27 mouse cellular contexts compared by ENCODE assay signal in genomic region chr17:56929530-56929929, GRCm38 (mm10). TPM values are rescaled to one million over a fixed set of nuclear protein-coding genes. Genes with fewer than 3 reads are reported as not detected.
A peak's percentile ranks its signal among the peaks of the same experiment; 100 is the strongest.
DNase-seq lines count a peak whose midpoint lies in the region; ATAC-seq and TF ChIP-seq lines count a peak whose summit lies in the region.
"Had no signal": no experiment of that assay in that cellular context is flagged by ENCODE, and none has a peak within 500 bp of the region (broad histone marks: within the 10 kb centered on the region; RNA-seq: fewer than 3 reads in every experiment).

No protein-coding gene starts in this region.

- H3K36me3 ChIP-seq in heart, embryonic 12.5 days: peaks cover 19% of the 10 kb centered on the region
- peaks cover 9% of the 10 kb centered on the region; the same call in 1 of the 2 replicates for H3K36me3 ChIP-seq in liver, embryonic 11.5 days (ENCODE audit: control insufficient read depth, insufficient read depth, low read length)
- H3K36me3 ChIP-seq in megakaryocyte, embryonic 14.5 days (replicated peaks; ENCODE audit: low read length): peaks cover 28% of the 10 kb centered on the region

- H3K9me3 ChIP-seq in heart, embryonic 12.5 days (replicated peaks): no peaks in the 10 kb centered on the region
- H3K9me3 ChIP-seq in liver, embryonic 11.5 days (ENCODE audit: control insufficient read depth, low read length): no peaks in the 10 kb centered on the region
- no peaks in the 10 kb centered on the region for H3K9me3 ChIP-seq in megakaryocyte, embryonic 14.5 days
- H3K9me3 ChIP-seq: embryonic facial prominence, embryonic 10.5 days; hindbrain, embryonic 10.5 days; limb, embryonic 12.5 days; midbrain, embryonic 10.5 days had no signal

- intact Hi-C loops in heart, postnatal 10 days (cut with DNase I): no loop called here

- WGBS in heart, embryonic 12.5 days: 58% methylated on average over 1 of the region's 1 CpGs
- WGBS in liver, embryonic 11.5 days: 53% methylated on average over 1 of the region's 1 CpGs

- TF ChIP-seq CTCF in bone marrow macrophage, adult 2 months (IDR thresholded peaks at IDR 0.05; ENCODE audit: low read depth, low read length): no peak

- H3K27me3 ChIP-seq in heart, embryonic 12.5 days (replicated peaks): no peaks in the 10 kb centered on the region
- no peaks in the 10 kb centered on the region for H3K27me3 ChIP-seq in liver, embryonic 11.5 days (replicated peaks; ENCODE audit: control insufficient read depth, insufficient read depth, low read length)
- H3K27me3 ChIP-seq in megakaryocyte, embryonic 14.5 days (replicated peaks): no peaks in the 10 kb centered on the region
- H3K27me3 ChIP-seq: limb, embryonic 12.5 days had no signal

- no peak overlapping the region for H3K4me2 ChIP-seq in heart, embryonic 12.5 days
- H3K4me2 ChIP-seq in liver, embryonic 11.5 days: no peak overlapping the region
- H3K4me2 ChIP-seq: limb, embryonic 12.5 days had no signal

- no peak for TF ChIP-seq POLR2A in bone marrow macrophage, adult 2 months (IDR thresholded peaks at IDR 0.05; ENCODE audit: borderline replicate concordance, low read depth, low read length)

- no peak for DNase-seq in heart, postnatal 10 days
- DNase-seq in liver, embryonic 11.5 days (ENCODE audit: low spot score): no peak
- no peak for DNase-seq in liver
- DNase-seq in lung, postnatal 25 days (ENCODE audit: low spot score): no peak
- DNase-seq: cerebellum, adult 11-12 months; kidney, adult 11 months; lung, postnatal 10 days; thymus, postnatal 25 days had no signal

- ATAC-seq in heart, embryonic 12.5 days (ENCODE audit: insufficient number of reproducible peaks, low FRiP score): no peak
- ATAC-seq in liver, embryonic 11.5 days (replicated peaks; ENCODE audit: low FRiP score): 0 out of 2 replicates have a peak, but pooled peaks have one; percentile 2
- ATAC-seq: activated CD4-positive, CD25-positive, alpha-beta regulatory T cell, adult 4 months had no signal

- H3K4me3 ChIP-seq in heart, embryonic 12.5 days: no peak overlapping the region
- H3K4me3 ChIP-seq in liver, embryonic 11.5 days (ENCODE audit: low read depth, low read length): no peak overlapping the region
- no peak overlapping the region for H3K4me3 ChIP-seq in bone marrow macrophage, adult 2 months (ENCODE audit: insufficient read depth, low read length)
- peak overlapping the region; percentile 24 for H3K4me3 ChIP-seq in megakaryocyte, embryonic 14.5 days (replicated peaks)
- H3K4me3 ChIP-seq: embryonic facial prominence, embryonic 10.5 days; hindbrain, embryonic 10.5 days; limb, embryonic 12.5 days; midbrain, embryonic 10.5 days had no signal

- H3K4me1 ChIP-seq in heart, embryonic 12.5 days (replicated peaks): peaks cover 50% of the 10 kb centered on the region
- H3K4me1 ChIP-seq in liver, embryonic 11.5 days (replicated peaks; ENCODE audit: control insufficient read depth, insufficient read depth, low read length): peaks cover 32% of the 10 kb centered on the region
- H3K4me1 ChIP-seq in bone marrow macrophage, adult 2 months (ENCODE audit: control insufficient read depth, insufficient read depth, low read length): peaks cover 45% of the 10 kb centered on the region
- H3K4me1 ChIP-seq in megakaryocyte, embryonic 14.5 days: peaks cover 87% of the 10 kb centered on the region

- H3K27ac ChIP-seq in heart, embryonic 12.5 days (ENCODE audit: poor library complexity, severe bottlenecking): peak overlapping the region; percentile 31; the same call in 1 of the 2 replicates
- no peak overlapping the region for H3K27ac ChIP-seq in liver, embryonic 11.5 days (ENCODE audit: low read depth, low read length)
- H3K27ac ChIP-seq in bone marrow macrophage, adult 2 months (ENCODE audit: insufficient read depth, low read depth, low read length): peak overlapping the region; percentile 33
- H3K27ac ChIP-seq: embryonic facial prominence, embryonic 10.5 days; hindbrain, embryonic 10.5 days; limb, embryonic 12.5 days; midbrain, embryonic 10.5 days; stomach, postnatal 0 days had no signal

- no peak overlapping the region for H3K9ac ChIP-seq in heart, embryonic 12.5 days
- H3K9ac ChIP-seq in liver, embryonic 11.5 days (ENCODE audit: low read depth, low read length): no peak overlapping the region
- H3K9ac ChIP-seq: limb, embryonic 12.5 days had no signal

RNA-seq across cellular contexts. Expression of gene Mllt1, which starts 5.7 kb away (rescaled TPM):
- 45.3 and 50.6 TPM in 2 replicates for polyA plus RNA-seq in heart, embryonic 12.5 days (2016; fragmentation: Nextera tagmentation; extraction: Ambion mirVana)
- total RNA-seq in heart, postnatal 10 days (2021): 10 to 100 TPM; 28.3 to 30.8 TPM
- polyA plus RNA-seq in liver, embryonic 11.5 days (2014; fragmentation: Nextera tagmentation; extraction: Ambion mirVana): 19.2 and 21.3 TPM in 2 replicates
- polyA plus RNA-seq in bone marrow macrophage, adult 2 months (2012; ENCODE audit: insufficient read depth, insufficient read length, missing spikeins): 10.8 and 15.5 TPM in 2 replicates
- 43.2 and 95.7 TPM in 2 replicates for polyA plus RNA-seq in megakaryocyte, embryonic 14.5 days (2012; ENCODE audit: insufficient read depth, low replicate concordance)

RNA-seq across cellular contexts. Expression of gene Acer1, which starts 52.4 kb away (rescaled TPM):
- polyA plus RNA-seq in heart, embryonic 12.5 days (2016; fragmentation: Nextera tagmentation; extraction: Ambion mirVana): not detected in 2 replicates
- total RNA-seq in heart, postnatal 10 days (2021): not detected
- polyA plus RNA-seq in liver, embryonic 11.5 days (2014; fragmentation: Nextera tagmentation; extraction: Ambion mirVana): not detected in 2 replicates
- polyA plus RNA-seq in bone marrow macrophage, adult 2 months (2012; ENCODE audit: insufficient read depth, insufficient read length, missing spikeins): not detected in 2 replicates
- not detected in 2 replicates for polyA plus RNA-seq in megakaryocyte, embryonic 14.5 days (2012; ENCODE audit: insufficient read depth, low replicate concordance)
- total RNA-seq: adrenal gland, postnatal 14 days; gastrocnemius, adult 18-20 months; layer of hippocampus, postnatal 25 days; left cerebral cortex, postnatal 10 days; midbrain, postnatal 0 days; neutrophil, adult 5-6 weeks had no signal
- polyA plus RNA-seq: activated CD4-positive, CD25-positive, alpha-beta regulatory T cell, adult 4 months; embryonic facial prominence, embryonic 10.5 days; forebrain, embryonic 11.5 days; hindbrain, embryonic 10.5 days; kidney, embryonic 16.5 days; limb, embryonic 12.5 days; liver, embryonic 16.5 days; midbrain, embryonic 10.5 days; midbrain, postnatal 0 days had no signal

RNA-seq across cellular contexts. Expression of gene 1700061G19Rik, which starts 54.3 kb away (rescaled TPM):
- 0.33 and 0.36 TPM in 2 replicates for polyA plus RNA-seq in heart, embryonic 12.5 days (2016; fragmentation: Nextera tagmentation; extraction: Ambion mirVana)
- under 1 TPM; 0.10 to 0.12 TPM for total RNA-seq in heart, postnatal 10 days (2021)
- 0.26 TPM in 2 replicates for polyA plus RNA-seq in liver, embryonic 11.5 days (2014; fragmentation: Nextera tagmentation; extraction: Ambion mirVana)
- polyA plus RNA-seq in bone marrow macrophage, adult 2 months (2012; ENCODE audit: insufficient read depth, insufficient read length, missing spikeins): not detected in 2 replicates
- 0.36 TPM in 1 of 2 replicates, not detected in the other for polyA plus RNA-seq in megakaryocyte, embryonic 14.5 days (2012; ENCODE audit: insufficient read depth, low replicate concordance)
- total RNA-seq: gastrocnemius, adult 18-20 months; midbrain, postnatal 0 days; neutrophil, adult 5-6 weeks had no signal

RNA-seq across cellular contexts. Expression of gene Acsbg2, which starts 55.3 kb away (rescaled TPM):
- not detected in 2 replicates for polyA plus RNA-seq in heart, embryonic 12.5 days (2016; fragmentation: Nextera tagmentation; extraction: Ambion mirVana)
- not detected for total RNA-seq in heart, postnatal 10 days (2021)
- polyA plus RNA-seq in liver, embryonic 11.5 days (2014; fragmentation: Nextera tagmentation; extraction: Ambion mirVana): not detected in 2 replicates
- not detected in 2 replicates for polyA plus RNA-seq in bone marrow macrophage, adult 2 months (2012; ENCODE audit: insufficient read depth, insufficient read length, missing spikeins)
- not detected in 2 replicates for polyA plus RNA-seq in megakaryocyte, embryonic 14.5 days (2012; ENCODE audit: insufficient read depth, low replicate concordance)
- total RNA-seq: gastrocnemius, adult 18-20 months; layer of hippocampus, postnatal 25 days; left cerebral cortex, postnatal 10 days; neutrophil, adult 5-6 weeks had no signal
- polyA plus RNA-seq: embryonic facial prominence, embryonic 10.5 days; forebrain, embryonic 11.5 days; hindbrain, embryonic 10.5 days; kidney, embryonic 16.5 days; large intestine, adult 2 months; limb, embryonic 12.5 days; liver, embryonic 16.5 days; midbrain, embryonic 10.5 days; midbrain, postnatal 0 days had no signal
